Mouse (Mus musculus): ENCODE measurements at regions not wholly inside any gene's neighbourhood (a gene's known extent, or its start where the extent isn't known, plus 50 kb on each side); places are given as distances from the start of the nearest gene placed in this dataset.

- Histone ChIP-seq H3K4me1 (no peaks in the 10 kb centered on the region), H3K27me3 (replicated peaks) (no peaks in the 10 kb centered on the region), H3K9me3 (0 out of 2 replicates have a peak, but pooled peaks cover 3% of the 10 kb centered on the region), H3K4me3 (no peak overlapping the region), H3K27ac (no peak overlapping the region), H3K4me2 (no peak overlapping the region), H3K36me3 (replicated peaks) (no peaks in the 10 kb centered on the region), H3K9ac (no peak overlapping the region)
- 95% methylated on average over 7 of the region's 7 CpGs for WGBS
- no peak for ATAC-seq (replicated peaks)
Measured at GRCm38 (mm10) chr13:117152655-117153054, 55.7 kb upstream of the Emb start.

GRCm38 (mm10) chr13:117143828-117144227 is 64.5 kb upstream of the Emb start:
- Histone ChIP-seq H3K4me3 (no peak overlapping the region), H3K4me1 (no peaks in the 10 kb centered on the region), H3K27me3 (replicated peaks) (no peaks in the 10 kb centered on the region), H3K36me3 (replicated peaks) (no peaks in the 10 kb centered on the region), H3K4me2 (no peak overlapping the region), H3K9ac (no peak overlapping the region), H3K27ac (no peak overlapping the region), H3K9me3 (no peaks in the 10 kb centered on the region)
- 56% methylated on average over 6 of the region's 6 CpGs for WGBS
- ATAC-seq (replicated peaks) = no peak; the same call in 1 of the 2 replicates

DNA sequence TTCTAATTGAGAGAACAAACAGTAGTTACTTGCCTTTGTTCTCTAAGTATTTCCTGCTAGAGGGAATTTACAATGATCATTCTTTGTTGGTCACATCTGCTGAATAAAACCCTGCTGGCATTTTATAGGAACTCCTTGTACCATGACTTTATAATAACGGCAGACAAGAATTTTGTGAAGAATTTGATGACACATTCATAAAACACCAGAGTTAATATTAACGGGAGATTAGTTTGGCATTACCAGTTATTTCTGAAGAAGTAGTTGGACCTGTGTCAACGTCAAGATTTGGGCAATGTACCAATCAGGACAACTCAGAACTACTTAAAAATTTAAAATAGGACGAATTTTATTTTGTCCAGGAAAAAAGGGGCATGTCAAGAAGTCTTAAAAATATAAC is 65.1 kb upstream of the Emb start:
- no peak overlapping the region for H3K4me2 ChIP-seq
- WGBS = 78% methylated on average over 4 of the region's 4 CpGs
- H3K36me3 ChIP-seq (replicated peaks) = no peaks in the 10 kb centered on the region
- H3K4me3 ChIP-seq = no peak overlapping the region
- no peaks in the 10 kb centered on the region for H3K27me3 ChIP-seq (replicated peaks)
- no peak overlapping the region for H3K27ac ChIP-seq
- no peaks in the 10 kb centered on the region for H3K4me1 ChIP-seq
- H3K9me3 ChIP-seq = no peaks in the 10 kb centered on the region
- ATAC-seq (replicated peaks) = no peak
- H3K9ac ChIP-seq = no peak overlapping the region

DNA sequence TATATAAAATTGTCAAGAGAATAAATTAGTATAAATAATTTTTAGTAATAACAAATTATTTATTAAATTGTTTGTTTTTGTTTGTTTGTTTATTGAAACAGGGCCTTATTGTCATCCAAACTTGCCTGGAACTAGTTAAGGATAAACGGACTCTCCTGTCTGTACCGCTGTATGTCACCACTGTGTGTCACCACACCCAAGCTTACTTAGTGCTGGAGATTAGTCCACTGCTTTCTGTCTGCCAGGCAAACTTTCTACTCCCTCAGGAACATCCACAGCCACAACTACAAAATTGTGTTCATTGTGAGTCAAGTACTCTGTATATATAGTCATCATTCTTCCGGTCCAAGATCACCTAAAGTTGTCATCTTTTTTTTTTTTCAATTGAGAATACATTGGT is 74.0 kb upstream of the Emb start:
- ATAC-seq (replicated peaks) = no peak
- 92% methylated on average over 3 of the region's 3 CpGs for WGBS
- Histone ChIP-seq H3K4me2 (no peak overlapping the region), H3K4me3 (no peak overlapping the region), H3K27me3 (replicated peaks) (no peaks in the 10 kb centered on the region), H3K27ac (no peak overlapping the region), H3K4me1 (no peaks in the 10 kb centered on the region), H3K9me3 (no peaks in the 10 kb centered on the region), H3K9ac (no peak overlapping the region), H3K36me3 (replicated peaks) (no peaks in the 10 kb centered on the region)

DNA sequence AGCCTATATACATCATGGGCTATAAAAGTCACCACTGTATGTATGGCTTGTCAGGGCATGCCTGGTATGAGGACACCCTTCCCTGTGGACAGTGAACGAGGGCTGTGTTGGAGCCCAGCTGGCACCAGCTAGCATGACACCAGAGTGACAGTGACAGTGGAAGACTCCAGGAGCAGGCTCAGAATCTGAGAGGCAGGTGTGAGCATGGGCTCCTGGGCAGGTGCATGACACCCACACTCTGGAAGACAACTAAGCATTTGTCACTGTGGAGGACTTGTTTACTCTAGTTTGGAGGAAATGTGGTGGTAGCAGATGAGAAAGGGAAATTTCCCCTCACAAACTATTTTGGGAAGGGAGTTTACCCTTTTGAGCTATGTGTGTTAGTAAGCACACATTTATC is 76.2 kb upstream of the Emb start:
- 82% methylated on average over 1 of the region's 1 CpGs for WGBS
- Histone ChIP-seq H3K4me1 (no peaks in the 10 kb centered on the region), H3K4me2 (no peak overlapping the region), H3K27ac (no peak overlapping the region), H3K36me3 (replicated peaks) (no peaks in the 10 kb centered on the region), H3K4me3 (no peak overlapping the region), H3K27me3 (replicated peaks) (no peaks in the 10 kb centered on the region), H3K9ac (no peak overlapping the region), H3K9me3 (no peaks in the 10 kb centered on the region)
- no peak for ATAC-seq (replicated peaks)

- Histone ChIP-seq H3K27ac (no peak overlapping the region), H3K27me3 (replicated peaks) (no peaks in the 10 kb centered on the region), H3K4me2 (no peak overlapping the region), H3K4me1 (no peaks in the 10 kb centered on the region), H3K9me3 (no peaks in the 10 kb centered on the region), H3K9ac (no peak overlapping the region), H3K4me3 (no peak overlapping the region), H3K36me3 (replicated peaks) (no peaks in the 10 kb centered on the region)
- no peak for ATAC-seq (replicated peaks)
- 80% methylated on average over 12 of the region's 12 CpGs for WGBS
Measured at GRCm38 (mm10) chr13:117127813-117128549, 80.4 kb upstream of the Emb start.

DNA sequence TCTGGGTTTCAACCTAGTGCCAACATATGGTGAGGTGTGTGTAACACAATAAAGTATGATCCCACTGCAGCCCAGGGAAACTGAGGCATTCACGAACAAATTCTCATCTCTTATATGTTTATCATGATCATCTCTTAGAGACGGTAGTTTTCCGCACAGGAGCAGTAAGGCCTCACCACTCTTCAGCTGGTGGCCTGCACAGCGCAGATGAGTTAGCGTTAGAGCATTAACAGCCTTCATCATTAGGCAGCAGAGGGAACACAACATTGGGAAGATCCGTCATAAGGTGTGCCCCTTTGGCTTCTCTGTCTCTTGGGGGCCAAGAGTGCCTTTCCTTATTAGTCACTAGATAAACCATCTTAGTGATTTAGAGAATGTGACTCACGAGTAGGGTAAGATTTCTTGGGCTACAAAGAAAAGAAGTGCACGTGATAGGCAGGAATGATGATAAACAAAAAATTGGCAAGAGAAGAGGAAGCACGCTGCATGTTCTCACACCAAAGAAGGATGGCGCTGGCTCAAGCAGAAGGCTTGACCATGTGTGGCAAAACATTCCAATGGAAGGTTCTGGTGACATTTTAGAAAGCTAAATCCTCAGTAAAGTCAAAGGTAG is 81.1 kb upstream of the Emb start:
- WGBS = 91% methylated on average over 10 of the region's 10 CpGs
- Histone ChIP-seq H3K9ac (no peak overlapping the region), H3K9me3 (no peaks in the 10 kb centered on the region), H3K27ac (no peak overlapping the region), H3K4me3 (no peak overlapping the region), H3K4me1 (no peaks in the 10 kb centered on the region), H3K4me2 (no peak overlapping the region), H3K36me3 (replicated peaks) (no peaks in the 10 kb centered on the region), H3K27me3 (replicated peaks) (no peaks in the 10 kb centered on the region)
- ATAC-seq (replicated peaks) = no peak

- H3K4me1 ChIP-seq = no peaks in the 10 kb centered on the region; the same call in 1 of the 2 replicates
- 41% methylated on average over 4 of the region's 4 CpGs for WGBS
Measured at GRCm38 (mm10) chr13:117119636-117120035, 88.7 kb upstream of the Emb start.

DNA sequence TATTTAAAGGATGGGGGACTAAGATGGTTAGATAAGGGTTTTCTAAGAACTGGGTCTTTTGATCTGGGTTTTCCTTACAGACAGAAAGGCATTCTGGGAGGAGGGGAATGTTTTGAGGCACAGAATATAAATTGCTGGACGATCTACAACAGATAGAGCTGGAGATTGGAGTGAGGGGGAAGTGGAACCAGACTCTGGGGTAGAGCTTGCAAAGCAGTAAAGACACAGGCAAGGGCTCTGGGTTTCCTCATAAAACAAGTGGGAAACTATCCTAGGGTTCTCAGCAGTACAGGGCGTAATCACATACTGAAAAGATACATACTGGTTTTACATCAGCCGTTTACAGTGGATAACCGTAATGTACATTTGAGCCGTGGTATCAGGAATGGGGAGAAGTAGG is 89.5 kb upstream of the Parp8 start:
- ATAC-seq (replicated peaks) = no peak
- no peak overlapping the region for H3K4me2 ChIP-seq
- no peak overlapping the region for H3K4me3 ChIP-seq
- H3K4me1 ChIP-seq = no peaks in the 10 kb centered on the region; the same call in 1 of the 2 replicates
- H3K27me3 ChIP-seq (replicated peaks) = no peaks in the 10 kb centered on the region
- 92% methylated on average over 5 of the region's 5 CpGs for WGBS
- no peaks in the 10 kb centered on the region for H3K9me3 ChIP-seq
- H3K36me3 ChIP-seq (replicated peaks) = no peaks in the 10 kb centered on the region
- H3K9ac ChIP-seq = no peak overlapping the region
- H3K27ac ChIP-seq = no peak overlapping the region

More at GRCm38 (mm10) chr13:117119636-117120035, 88.7 kb upstream of the Emb start:
- H3K27me3 ChIP-seq (replicated peaks) = no peaks in the 10 kb centered on the region
- no peak overlapping the region for H3K4me2 ChIP-seq
- no peaks in the 10 kb centered on the region for H3K9me3 ChIP-seq
- no peaks in the 10 kb centered on the region for H3K36me3 ChIP-seq (replicated peaks)
- H3K9ac ChIP-seq = no peak overlapping the region
- H3K4me3 ChIP-seq = no peak overlapping the region
- peak overlapping the region; percentile 34; the same call in 1 of the 2 replicates for H3K27ac ChIP-seq
- ATAC-seq (replicated peaks) = peak; percentile 77

DNA sequence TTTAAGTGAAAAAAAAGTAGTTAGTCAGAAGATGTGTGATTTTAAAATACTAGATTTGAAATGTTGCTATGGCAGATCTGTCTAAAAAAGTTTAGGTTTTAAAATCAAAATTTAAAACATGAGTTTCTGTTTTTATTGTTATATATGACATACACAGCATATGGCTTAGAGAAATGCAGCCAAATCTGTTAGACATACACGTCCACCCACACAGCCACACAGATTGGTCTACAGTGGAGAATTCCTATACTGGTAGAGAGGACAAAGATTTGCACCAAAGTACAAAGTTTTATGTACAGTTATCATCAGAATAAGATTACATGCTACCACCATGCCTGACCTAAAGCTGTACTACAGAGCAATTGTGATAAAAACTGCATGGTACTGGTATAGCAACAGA is 87.1 kb upstream of the Parp8 start:
- Histone ChIP-seq H3K4me3 (no peak overlapping the region), H3K27me3 (replicated peaks) (no peaks in the 10 kb centered on the region), H3K9ac (no peak overlapping the region), H3K4me1 (no peaks in the 10 kb centered on the region), H3K4me2 (no peak overlapping the region), H3K36me3 (replicated peaks) (no peaks in the 10 kb centered on the region), H3K9me3 (no peaks in the 10 kb centered on the region), H3K27ac (no peak overlapping the region)
- whole genome bisulfite sequencing = 76% methylated on average over 1 of the region's 1 CpGs
- no peak for ATAC-seq (replicated peaks)

- no peak overlapping the region for H3K4me2 ChIP-seq
- no peaks in the 10 kb centered on the region for H3K4me1 ChIP-seq
- WGBS = 64% methylated on average over 1 of the region's 1 CpGs
- no peak overlapping the region for H3K27ac ChIP-seq
- no peak for ATAC-seq (replicated peaks)
- no peaks in the 10 kb centered on the region for H3K36me3 ChIP-seq (replicated peaks)
- H3K4me3 ChIP-seq = no peak overlapping the region
- no peak overlapping the region for H3K9ac ChIP-seq
- H3K27me3 ChIP-seq (replicated peaks) = no peaks in the 10 kb centered on the region
- H3K9me3 ChIP-seq = no peaks in the 10 kb centered on the region
Measured at GRCm38 (mm10) chr13:117105151-117105660, 79.9 kb upstream of the Parp8 start.

DNA sequence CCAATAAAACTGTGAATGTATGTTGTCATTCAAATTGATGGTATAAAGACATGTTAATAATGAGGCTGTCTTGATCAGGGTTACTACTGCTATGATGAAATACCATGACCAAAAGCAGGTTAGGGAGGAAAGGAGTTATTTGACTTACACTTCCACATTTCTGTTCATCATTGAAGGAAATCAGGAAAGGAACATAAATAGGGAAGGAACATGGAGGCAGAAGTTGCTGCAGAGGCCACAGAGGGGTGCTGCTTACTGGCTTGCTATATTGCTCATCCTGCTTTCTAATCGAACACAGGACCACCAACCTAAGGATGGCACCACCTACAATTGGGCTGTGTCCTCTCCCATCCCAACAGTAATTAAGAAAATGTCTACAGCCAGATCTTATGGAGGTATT is 69.4 kb upstream of the Parp8 start:
- WGBS = 88% methylated on average over 1 of the region's 1 CpGs
- Histone ChIP-seq H3K36me3 (replicated peaks) (no peaks in the 10 kb centered on the region), H3K9ac (no peak overlapping the region), H3K4me1 (no peaks in the 10 kb centered on the region), H3K9me3 (no peaks in the 10 kb centered on the region), H3K27ac (no peak overlapping the region), H3K4me3 (no peak overlapping the region), H3K27me3 (replicated peaks) (no peaks in the 10 kb centered on the region), H3K4me2 (no peak overlapping the region)
- ATAC-seq (replicated peaks) = no peak

DNA sequence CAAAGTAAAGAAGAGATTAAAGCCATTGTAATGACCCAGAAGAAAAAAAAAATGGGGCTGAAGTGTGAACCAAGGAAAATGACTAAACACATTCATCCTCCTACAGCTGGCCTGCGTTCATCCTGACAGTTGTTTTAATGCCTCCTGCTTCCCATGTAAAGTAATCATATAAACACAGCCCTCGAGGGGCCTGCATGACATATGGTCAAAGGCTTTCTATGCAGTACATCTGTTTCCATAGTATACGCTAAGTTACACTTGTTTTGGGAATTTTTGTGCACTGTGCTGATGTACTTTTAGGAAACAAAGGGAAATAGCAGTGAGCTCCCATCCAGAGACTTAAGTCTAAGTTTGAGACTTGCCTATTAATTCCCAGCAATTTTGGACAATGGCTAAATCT is 63.3 kb upstream of the Parp8 start:
- no peaks in the 10 kb centered on the region for H3K27me3 ChIP-seq (replicated peaks)
- WGBS = 60% methylated on average over 3 of the region's 3 CpGs

More for the DNA sequence above, 63.3 kb upstream of the Parp8 start:
- no peak overlapping the region for H3K27ac ChIP-seq
- no peak overlapping the region for H3K9ac ChIP-seq
- no peaks in the 10 kb centered on the region for H3K4me1 ChIP-seq
- no peaks in the 10 kb centered on the region for H3K36me3 ChIP-seq (replicated peaks)
- no peak overlapping the region for H3K4me3 ChIP-seq
- H3K4me2 ChIP-seq = no peak overlapping the region
- no peaks in the 10 kb centered on the region for H3K9me3 ChIP-seq
- no peak for ATAC-seq (replicated peaks)

All from midbrain, embryonic 15.5 days (tissue).